15 mouse cellular contexts compared by ENCODE assay signal in the genomic region with DNA sequence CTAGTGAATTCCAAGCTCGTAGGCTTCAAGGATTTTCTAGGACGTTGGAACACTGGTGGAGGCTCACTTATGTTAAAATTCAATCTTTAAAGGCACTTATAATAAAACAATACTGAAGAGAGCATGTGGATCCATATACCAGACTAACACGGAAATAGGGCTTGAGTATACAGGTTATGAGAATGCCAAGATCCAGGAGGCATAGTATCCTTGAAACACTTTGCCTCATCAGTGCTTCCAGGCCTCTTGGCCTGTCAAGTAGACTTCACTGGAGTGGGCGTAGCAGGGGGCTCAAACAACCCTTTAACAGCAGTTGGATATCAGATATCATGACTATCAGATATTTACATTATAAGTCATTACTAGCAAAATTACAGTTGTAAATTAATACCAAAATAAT.
DNase-seq lines count a peak whose midpoint lies in the region.
"Had no signal": no experiment of that assay in that cellular context is flagged by ENCODE, and none has a peak within 500 bp of the region (broad histone marks: within the 10 kb centered on the region; RNA-seq: fewer than 3 reads in every experiment).

No protein-coding gene starts in this region.

- intact Hi-C loops in heart, postnatal 14 days (cut with DNase I): no loop called here

- peak; percentile 73 for DNase-seq in ES-CJ7 (ENCODE audit: low read depth, low spot score)
- DNase-seq in R1 (ENCODE audit: low read depth, low spot score): peak; percentile 82
- peak; percentile 53 for DNase-seq in ZHBTc4 (ENCODE audit: low read depth, low spot score)
- DNase-seq in kidney, postnatal 36 days: no peak
- DNase-seq in heart, postnatal 14 days: no peak
- DNase-seq in heart, adult 8-10 months (ENCODE audit: low spot score): no peak
- DNase-seq: adrenal gland, adult 2 months; adrenal gland, postnatal 10 days; adrenal gland, postnatal 25 days; cerebellum, adult 11-12 months; cerebellum, adult 2 months; cerebellum, adult 9-10 months; cerebellum, postnatal 10 days; cerebellum, postnatal 25 days; forebrain, postnatal 0 days had no signal

Comparison
In these comparisons a context has a peak if more than half of its experiments do, and no peak if none do; other contexts are left out.
1. DNase-seq: peak in ES-CJ7 (single experiment), R1 (single experiment) and ZHBTc4 (single experiment); none in kidney, postnatal 36 days (0 of 2), heart, postnatal 14 days (0 of 2) and heart, adult 8-10 months (single experiment).